Mouse (Mus musculus) retina, postnatal 1 day (tissue): ENCODE measurements around the gene Mrps15.
"Not testable (repeated sequence)": the region's sequence is repeated elsewhere in the genome, so short reads cannot be mapped to it uniquely, and the experiment has no call there.

Experiments used
- DNase-seq: peaks from one replicate; pipeline ENCODE4 v3.0.0-alpha.2; 2012

Gene Mrps15

GRCm38 (mm10) chr4:126079266-126079665 is 32.5 kb downstream of the Mrps15 start:
- no peak for DNase-seq

- DNase-seq, result no peak
Observed at GRCm38 (mm10) chr4:126081601-126082000, 34.9 kb downstream of the Mrps15 start.

- no peak for DNase-seq
Observed at GRCm38 (mm10) chr4:126083021-126083420, 36.3 kb downstream of the Mrps15 start.

- DNase-seq, result no peak
Observed at GRCm38 (mm10) chr4:126084382-126084781, 37.7 kb downstream of the Mrps15 start.

GRCm38 (mm10) chr4:126085996-126086576 is 39.4 kb downstream of the Mrps15 start:
- DNase-seq, result peak; percentile 88

- DNase-seq, result no peak
Observed at GRCm38 (mm10) chr4:126090101-126090847, 43.5 kb downstream of the Mrps15 start.

- DNase-seq, result no peak
Observed at GRCm38 (mm10) chr4:126090848-126091124, 44.1 kb downstream of the Mrps15 start.

GRCm38 (mm10) chr4:126091873-126092272 is 45.1 kb downstream of the Mrps15 start:
- DNase-seq, result no peak

GRCm38 (mm10) chr4:126095622-126096430 is 49.1 kb downstream of the Mrps15 start:
- not testable (repeated sequence) for DNase-seq

GRCm38 (mm10) chr4:126096464-126097111 is 49.9 kb downstream of the Mrps15 start, which contains the start of gene Lsm10:
Lsm10 (plus strand) TSS chr4:126096623.
- peak; percentile 97 for DNase-seq

GRCm38 (mm10) chr4:126097711-126098253 is 51.1 kb downstream of the Mrps15 start:
- no peak for DNase-seq

- DNase-seq, result no peak
Observed at GRCm38 (mm10) chr4:126099365-126099764, 52.6 kb downstream of the Mrps15 start.

- no peak for DNase-seq
Observed at GRCm38 (mm10) chr4:126100764-126101163, 54.0 kb downstream of the Mrps15 start.

- no peak for DNase-seq
Observed at GRCm38 (mm10) chr4:126102061-126102841, 55.5 kb downstream of the Mrps15 start.

GRCm38 (mm10) chr4:126103057-126103581 is 56.4 kb downstream of the Mrps15 start:
- peak; percentile 84 for DNase-seq

- DNase-seq, result peak; percentile 99
Observed at GRCm38 (mm10) chr4:126103590-126104068, 56.9 kb downstream of the Mrps15 start, which contains the start of gene Stk40. Stk40 (plus strand) TSS chr4:126103957.

- DNase-seq, result no peak
Observed at GRCm38 (mm10) chr4:126104261-126105075, 57.7 kb downstream of the Mrps15 start.
